Mouse (Mus musculus) limb, embryonic 11.5 days (tissue): ENCODE data around the gene Wfdc15b. TPM values are rescaled to one million over a fixed set of nuclear protein-coding genes. Genes with fewer than 3 reads are reported as not detected.
"Not testable (repeated sequence)": the region's sequence is repeated elsewhere in the genome, so short reads cannot be mapped to it uniquely, and the experiment has no call there.

Source experiments
- ATAC-seq: fragments of 200-750 bp; cut with Nextera tagmentation; 2 replicates; pipeline ENCODE4 v1.8.0; 2017; ENCODE audit warnings: low read depth; ENCODE audit not compliant: insufficient number of reproducible peaks, low FRiP score, low TSS enrichment
- DNase-seq: peaks from one replicate; pipeline ENCODE4 v3.0.0-alpha.2; 2015; ENCODE audit warnings: low spot score
- H3K27ac ChIP-seq: fragments of 300-500 bp; sonication (generic); replicated peaks from 2 replicates; pipeline ENCODE4 v1.5.1; 2014; ENCODE audit warnings: low read depth, mild to moderate bottlenecking, low read length
- H3K27me3 ChIP-seq: fragments of 300-500 bp; sonication (generic); 2 replicates; pipeline ENCODE4 v1.6.1; 2014; ENCODE audit warnings: mild to moderate bottlenecking, low read length, mixed read lengths; ENCODE audit not compliant: control insufficient read depth, insufficient read depth
- H3K36me3 ChIP-seq: fragments of 300-500 bp; sonication (generic); 2 replicates; pipeline ENCODE4 v1.6.1; 2014; ENCODE audit warnings: mild to moderate bottlenecking, low read length, moderate library complexity, mixed read lengths; ENCODE audit not compliant: control insufficient read depth, insufficient read depth
- H3K4me1 ChIP-seq: fragments of 300-500 bp; sonication (generic); 2 replicates; pipeline ENCODE4 v1.6.1; 2014; ENCODE audit warnings: low read length, mixed read lengths; ENCODE audit not compliant: control insufficient read depth, insufficient read depth
- H3K4me2 ChIP-seq: fragments of 300-500 bp; sonication (generic); 2 replicates; pipeline ENCODE4 v1.6.1; 2014; ENCODE audit warnings: low read depth, mild to moderate bottlenecking, moderate library complexity; ENCODE audit not compliant: severe bottlenecking
- H3K4me3 ChIP-seq: fragments of 300-500 bp; sonication (generic); 2 replicates; pipeline ENCODE4 v1.5.1; 2014; ENCODE audit warnings: low read depth, low read length
- H3K9ac ChIP-seq: fragments of 300-500 bp; sonication (generic); 2 replicates; pipeline ENCODE4 v1.6.1; 2014; ENCODE audit warnings: mild to moderate bottlenecking, low read length
- H3K9me3 ChIP-seq: fragments of 300-500 bp; sonication (generic); 2 replicates; pipeline ENCODE4 v1.6.1; 2016; ENCODE audit warnings: low read length; ENCODE audit not compliant: control insufficient read depth
- WGBS: fragments of 180-500 bp; shearing (Covaris S2); extraction: QIAGEN DNeasy Blood & Tissue Kit; methylation state at CpG from one replicate; pipeline ENCODE4 v1.1.7; 2014; 5-methylcytosine and 5-hydroxymethylcytosine counted together
- polyA plus RNA-seq: library from polyadenylated mRNA; unstranded; fragments of >200 nt; fragmentation: Nextera tagmentation; extraction: Ambion mirVana; gene quantifications from 2 replicates; pipeline ENCODE4 v1.2.1, GENCODE M21; 2014

The Wfdc15b gene
- polyA plus RNA-seq, 1 experiment from 2014 or later, result not detected

GRCm38 (mm10) chr2:164206011-164206410 is 15.4 kb downstream of the Wfdc15b start:
- not testable (repeated sequence) for H3K27ac ChIP-seq, H3K4me3 ChIP-seq, H3K27me3 ChIP-seq, DNase-seq, H3K4me1 ChIP-seq, H3K9ac ChIP-seq, H3K36me3 ChIP-seq, H3K4me2 ChIP-seq, H3K9me3 ChIP-seq, ATAC-seq
- WGBS, result 92% methylated on average over 10 of the region's 10 CpGs

GRCm38 (mm10) chr2:164199626-164200327 is 21.7 kb downstream of the Wfdc15b start, which contains the start of gene Wfdc15a:
Wfdc15a (minus strand) TSS chr2:164200130.
- no peak within 1 kb of the TSS for H3K4me3 ChIP-seq
- ATAC-seq (no peak), DNase-seq (no peak)
- 86% methylated on average over 20 of the region's 20 CpGs for WGBS
- no peaks in the 10 kb centered on the region for H3K4me1 ChIP-seq
- no peak within 1 kb of the TSS for H3K4me2 ChIP-seq
- H3K27me3 ChIP-seq, result no peaks in the 10 kb centered on the region
- H3K27ac ChIP-seq, result no peak within 1 kb of the TSS
- H3K9ac ChIP-seq, result no peak within 1 kb of the TSS
- no peaks in the 10 kb centered on the region for H3K9me3 ChIP-seq
- no peaks in the 10 kb centered on the region for H3K36me3 ChIP-seq

GRCm38 (mm10) chr2:164196700-164196990 is 24.8 kb downstream of the Wfdc15b start:
- Histone ChIP-seq H3K4me3 (no peak overlapping the region), H3K4me2 (no peak overlapping the region), H3K36me3 (no peaks in the 10 kb centered on the region), H3K4me1 (no peaks in the 10 kb centered on the region), H3K27ac (no peak overlapping the region), H3K9me3 (no peaks in the 10 kb centered on the region), H3K27me3 (no peaks in the 10 kb centered on the region), H3K9ac (no peak overlapping the region)
- 88% methylated on average over 5 of the region's 5 CpGs for WGBS
- ATAC-seq (no peak), DNase-seq (no peak)

DNA sequence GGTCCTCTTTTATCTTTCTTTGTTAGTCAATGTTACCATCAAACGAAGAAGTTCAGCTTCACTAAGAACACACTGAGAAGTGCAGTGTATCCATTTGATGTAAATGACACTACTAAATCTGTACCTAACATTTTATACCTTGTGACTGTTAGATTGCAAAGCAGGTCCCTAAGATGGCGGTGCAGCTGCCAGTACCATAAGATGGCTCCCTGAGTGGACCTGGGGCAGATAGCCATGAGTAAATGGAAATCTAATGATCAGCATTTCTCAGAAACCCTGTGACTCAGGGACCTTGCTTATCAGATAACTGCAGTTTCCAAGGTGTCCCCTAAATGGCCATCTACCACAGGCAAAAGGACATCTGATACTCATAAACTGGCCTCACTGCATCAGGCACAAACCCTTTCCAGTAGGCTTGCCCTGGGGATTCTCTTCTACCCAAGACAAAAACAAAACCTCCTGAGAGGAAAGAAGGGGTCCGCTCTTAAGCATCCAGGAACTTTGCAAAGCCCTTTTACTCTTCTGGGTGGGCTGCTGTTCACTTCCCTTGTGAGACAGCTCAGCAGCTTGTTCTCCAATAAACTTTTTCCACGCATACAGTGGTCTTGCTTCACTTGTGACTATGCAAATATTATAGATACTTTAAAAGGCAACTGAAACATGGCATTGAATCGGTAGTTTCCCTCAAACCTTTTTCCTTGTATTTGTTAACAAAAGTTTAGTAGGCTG is 25.3 kb downstream of the Wfdc15b start:
- no peak overlapping the region for H3K4me3 ChIP-seq
- H3K4me2 ChIP-seq, result no peak overlapping the region
- no peak overlapping the region for H3K27ac ChIP-seq
- no peaks in the 10 kb centered on the region for H3K36me3 ChIP-seq
- WGBS, result 88% methylated on average over 5 of the region's 5 CpGs
- H3K9ac ChIP-seq, result no peak overlapping the region
- no peaks in the 10 kb centered on the region for H3K9me3 ChIP-seq
- DNase-seq, result no peak
- H3K27me3 ChIP-seq, result no peaks in the 10 kb centered on the region
- no peaks in the 10 kb centered on the region for H3K4me1 ChIP-seq
- no peak for ATAC-seq

DNA sequence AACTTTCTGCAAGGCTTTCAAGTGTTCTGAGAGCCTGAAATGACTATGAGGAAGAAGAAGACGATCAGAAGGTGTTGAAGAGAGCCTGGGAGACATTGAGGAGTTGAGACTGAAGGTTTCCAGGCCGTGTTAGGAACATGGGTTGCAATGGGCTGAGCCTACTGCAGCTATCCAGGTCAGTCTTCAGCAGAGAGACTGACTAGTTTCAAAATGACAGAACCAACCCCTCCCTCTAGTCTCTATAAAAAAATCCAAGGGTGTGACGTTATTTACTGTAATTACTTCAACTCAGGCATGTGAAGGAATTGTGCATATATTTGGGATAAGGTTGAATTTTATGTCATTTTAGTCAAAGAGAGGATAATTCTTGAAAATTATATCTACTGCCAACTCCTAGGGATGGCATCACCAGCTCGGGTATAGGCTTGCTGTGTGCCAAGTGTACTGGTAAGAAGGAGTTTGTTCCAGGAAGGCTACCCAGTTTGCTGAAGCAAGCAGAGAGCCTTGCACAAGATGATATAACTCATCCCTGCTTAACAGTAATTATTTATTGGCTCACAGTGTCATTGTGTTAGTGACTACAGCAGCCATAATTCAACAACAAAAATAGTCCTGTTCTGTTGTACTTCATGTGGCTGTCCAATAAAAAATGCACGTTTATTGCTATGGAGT is 26.4 kb downstream of the Wfdc15b start:
- no peaks in the 10 kb centered on the region for H3K36me3 ChIP-seq
- WGBS, result 79% methylated on average over 5 of the region's 5 CpGs
- H3K27ac ChIP-seq, result no peak overlapping the region
- H3K9ac ChIP-seq, result no peak overlapping the region
- H3K27me3 ChIP-seq, result no peaks in the 10 kb centered on the region
- no peak overlapping the region for H3K4me2 ChIP-seq
- no peaks in the 10 kb centered on the region for H3K9me3 ChIP-seq
- ATAC-seq, result no peak
- DNase-seq, result no peak
- no peaks in the 10 kb centered on the region for H3K4me1 ChIP-seq
- no peak overlapping the region for H3K4me3 ChIP-seq

DNA sequence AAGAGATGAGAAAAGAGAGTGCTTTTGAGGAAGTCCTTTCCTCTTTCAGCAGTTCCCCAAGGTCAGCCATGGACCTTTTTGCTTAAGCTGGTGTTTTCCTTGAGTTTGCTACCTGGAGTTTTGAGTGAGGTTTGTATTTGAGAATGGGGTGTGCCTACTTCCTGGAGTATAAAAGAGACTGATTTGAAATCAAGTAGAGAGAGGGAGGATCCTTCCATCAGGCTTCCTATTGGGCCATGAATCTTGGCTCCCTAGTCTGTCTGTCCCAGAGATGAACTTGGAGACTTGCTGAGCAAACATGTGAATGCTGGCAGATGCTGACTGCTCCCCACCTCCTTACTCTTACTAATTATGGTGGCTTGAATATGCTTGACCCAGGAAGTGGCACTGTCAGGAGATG is 29.2 kb downstream of the Wfdc15b start:
- no peak for DNase-seq
- Histone ChIP-seq H3K4me2 (no peak overlapping the region), H3K9ac (no peak overlapping the region), H3K36me3 (no peaks in the 10 kb centered on the region), H3K9me3 (no peaks in the 10 kb centered on the region), H3K27me3 (no peaks in the 10 kb centered on the region), H3K4me1 (no peaks in the 10 kb centered on the region), H3K4me3 (no peak overlapping the region), H3K27ac (no peak overlapping the region)
- no peak for ATAC-seq

GRCm38 (mm10) chr2:164190576-164190975 is 30.9 kb downstream of the Wfdc15b start, which contains the start of gene Wfdc12:
Wfdc12 (minus strand) TSS chr2:164190608.
- ATAC-seq, result no peak
- no peak within 1 kb of the TSS for H3K4me2 ChIP-seq
- no peak within 1 kb of the TSS for H3K27ac ChIP-seq
- no peaks in the 10 kb centered on the region for H3K4me1 ChIP-seq
- H3K9ac ChIP-seq, result no peak within 1 kb of the TSS
- no peak within 1 kb of the TSS for H3K4me3 ChIP-seq
- H3K36me3 ChIP-seq, result no peaks in the 10 kb centered on the region
- no peak for DNase-seq
- WGBS, result 88% methylated on average over 6 of the region's 6 CpGs
- no peaks in the 10 kb centered on the region for H3K27me3 ChIP-seq
- no peaks in the 10 kb centered on the region for H3K9me3 ChIP-seq

GRCm38 (mm10) chr2:164188722-164189121 is 32.7 kb downstream of the Wfdc15b start:
- ATAC-seq, result no peak
- 31% methylated on average over 5 of the region's 5 CpGs for WGBS
- DNase-seq, result no peak
- H3K9ac ChIP-seq, result no peak overlapping the region
- no peak overlapping the region for H3K4me2 ChIP-seq
- H3K27ac ChIP-seq, result no peak overlapping the region
- no peak overlapping the region for H3K4me3 ChIP-seq
- H3K36me3 ChIP-seq, result no peaks in the 10 kb centered on the region
- no peaks in the 10 kb centered on the region for H3K27me3 ChIP-seq
- no peaks in the 10 kb centered on the region for H3K9me3 ChIP-seq
- H3K4me1 ChIP-seq, result no peaks in the 10 kb centered on the region
